Comparison of ENCODE assay signal across 8 mouse cellular contexts in genomic region chr11:62643011-62643631, GRCm38 (mm10). TPM values are rescaled to one million over a fixed set of nuclear protein-coding genes. Genes with fewer than 3 reads are reported as not detected.
DNase-seq lines count a peak whose midpoint lies in the region; ATAC-seq lines count a peak whose summit lies in the region.

No protein-coding gene starts in this region.

- DNase-seq in adrenal gland, postnatal 14 days, result peak; percentile 70
- DNase-seq in gastrocnemius, postnatal 10 days, result peak; percentile 59
- DNase-seq in kidney, adult 9 months, result peak; percentile 88
- peak; percentile 53 for DNase-seq in midbrain, embryonic 14.5 days
- DNase-seq in embryo, embryonic 11 days, result no peak
- DNase-seq in thymus, postnatal 25 days, result no peak

- H3K9ac ChIP-seq in hindbrain, embryonic 13.5 days, result peak overlapping the region; percentile 3; the same call in 1 of the 2 replicates
- H3K9ac ChIP-seq in hindbrain, embryonic 12.5 days, result no peak overlapping the region
- no peak overlapping the region; the same call in 1 of the 2 replicates for H3K9ac ChIP-seq in midbrain, embryonic 14.5 days (replicated peaks; ENCODE audit: low read length)

- H3K9me3 ChIP-seq in hindbrain, embryonic 13.5 days, result no peaks in the 10 kb centered on the region
- H3K9me3 ChIP-seq in hindbrain, embryonic 12.5 days (replicated peaks), result no peaks in the 10 kb centered on the region
- no peaks in the 10 kb centered on the region for H3K9me3 ChIP-seq in midbrain, embryonic 14.5 days (ENCODE audit: control insufficient read depth, low read length)

- no peak for ATAC-seq in hindbrain, embryonic 13.5 days (ENCODE audit: low FRiP score)
- ATAC-seq in hindbrain, embryonic 12.5 days (ENCODE audit: low FRiP score), result no peak
- ATAC-seq in midbrain, embryonic 14.5 days (ENCODE audit: low FRiP score, low TSS enrichment), result no peak

- no peak overlapping the region for H3K4me3 ChIP-seq in hindbrain, embryonic 13.5 days
- no peak overlapping the region for H3K4me3 ChIP-seq in hindbrain, embryonic 12.5 days
- H3K4me3 ChIP-seq in midbrain, embryonic 14.5 days (replicated peaks; ENCODE audit: low read depth, low read length), result no peak overlapping the region

- H3K27ac ChIP-seq in hindbrain, embryonic 13.5 days, result peak overlapping the region; percentile 58
- no peak overlapping the region for H3K27ac ChIP-seq in hindbrain, embryonic 12.5 days
- 0 out of 2 replicates have a peak overlapping the region, but pooled peaks have one; percentile 49 for H3K27ac ChIP-seq in midbrain, embryonic 14.5 days (replicated peaks; ENCODE audit: low read depth, low read length)

- peaks cover 62% of the 10 kb centered on the region for H3K4me1 ChIP-seq in hindbrain, embryonic 13.5 days (replicated peaks)
- H3K4me1 ChIP-seq in hindbrain, embryonic 12.5 days, result peaks cover 43% of the 10 kb centered on the region
- peaks cover 33% of the 10 kb centered on the region for H3K4me1 ChIP-seq in midbrain, embryonic 14.5 days (ENCODE audit: control insufficient read depth, insufficient read depth, low read length)

- no peaks in the 10 kb centered on the region for H3K36me3 ChIP-seq in hindbrain, embryonic 13.5 days
- 0 out of 2 replicates have a peak, but pooled peaks cover 4% of the 10 kb centered on the region for H3K36me3 ChIP-seq in hindbrain, embryonic 12.5 days
- H3K36me3 ChIP-seq in midbrain, embryonic 14.5 days (ENCODE audit: control insufficient read depth, insufficient read depth, low read length), result no peaks in the 10 kb centered on the region

- WGBS in hindbrain, embryonic 13.5 days, result 79% methylated on average over 8 of the region's 8 CpGs
- WGBS in hindbrain, embryonic 12.5 days, result 80% methylated on average over 8 of the region's 8 CpGs
- WGBS in midbrain, embryonic 14.5 days, result 67% methylated on average over 8 of the region's 8 CpGs

- H3K27me3 ChIP-seq in hindbrain, embryonic 13.5 days, result no peaks in the 10 kb centered on the region
- H3K27me3 ChIP-seq in hindbrain, embryonic 12.5 days, result no peaks in the 10 kb centered on the region
- H3K27me3 ChIP-seq in midbrain, embryonic 14.5 days (ENCODE audit: control insufficient read depth, insufficient read depth, low read length), result no peaks in the 10 kb centered on the region

- no peak overlapping the region for H3K4me2 ChIP-seq in hindbrain, embryonic 13.5 days
- H3K4me2 ChIP-seq in hindbrain, embryonic 12.5 days (replicated peaks), result no peak overlapping the region
- H3K4me2 ChIP-seq in midbrain, embryonic 14.5 days (ENCODE audit: low read length), result no peak overlapping the region

RNA-seq across cellular contexts. Expression of gene Lrrc75a, which starts 5.2 kb away (rescaled TPM):
- polyA plus RNA-seq in hindbrain, embryonic 13.5 days (2015; fragmentation: Nextera tagmentation; extraction: Ambion mirVana), result 10.0 and 10.4 TPM in 2 replicates
- 18.0 and 19.1 TPM in 2 replicates for polyA plus RNA-seq in hindbrain, embryonic 12.5 days (2016; fragmentation: Nextera tagmentation; extraction: Ambion mirVana)
- 28.7 and 31.7 TPM in 2 replicates for total RNA-seq in adrenal gland, postnatal 14 days (2021)
- 10 to 100 TPM; 14.5 to 19.1 TPM for total RNA-seq in gastrocnemius, postnatal 10 days (2021)
- polyA plus RNA-seq in midbrain, embryonic 14.5 days (2014; fragmentation: Nextera tagmentation; extraction: Ambion mirVana), result 11.1 and 13.1 TPM in 2 replicates

RNA-seq across cellular contexts. Expression of gene Mmgt2, which starts 5.3 kb away (rescaled TPM):
- polyA plus RNA-seq in hindbrain, embryonic 13.5 days (2015; fragmentation: Nextera tagmentation; extraction: Ambion mirVana), result 22.8 and 24.9 TPM in 2 replicates
- 34.5 and 38.7 TPM in 2 replicates for polyA plus RNA-seq in hindbrain, embryonic 12.5 days (2016; fragmentation: Nextera tagmentation; extraction: Ambion mirVana)
- 26.6 and 35.7 TPM in 2 replicates for total RNA-seq in adrenal gland, postnatal 14 days (2021)
- 10 to 100 TPM; 12.6 to 12.8 TPM for total RNA-seq in gastrocnemius, postnatal 10 days (2021)
- polyA plus RNA-seq in midbrain, embryonic 14.5 days (2014; fragmentation: Nextera tagmentation; extraction: Ambion mirVana), result 21.6 TPM in 2 replicates

Comparison
In these comparisons a context has a peak if more than half of its experiments do, and no peak if none do; other contexts are left out.
1. DNase-seq: peak in adrenal gland, postnatal 14 days (single experiment), gastrocnemius, postnatal 10 days (single experiment), kidney, adult 9 months (single experiment) and midbrain, embryonic 14.5 days (single experiment); none in embryo, embryonic 11 days (single experiment) and thymus, postnatal 25 days (single experiment).